Mouse (Mus musculus): ENCODE data around the gene Grin1. TPM values are rescaled to one million over a fixed set of nuclear protein-coding genes. Genes with fewer than 3 reads are reported as not detected.
A peak's percentile ranks its signal among the peaks of the same experiment; 100 is the strongest.

Gene Grin1
- polyA plus RNA-seq, 1 experiment from 2014 or later = 1.5 TPM

DNA sequence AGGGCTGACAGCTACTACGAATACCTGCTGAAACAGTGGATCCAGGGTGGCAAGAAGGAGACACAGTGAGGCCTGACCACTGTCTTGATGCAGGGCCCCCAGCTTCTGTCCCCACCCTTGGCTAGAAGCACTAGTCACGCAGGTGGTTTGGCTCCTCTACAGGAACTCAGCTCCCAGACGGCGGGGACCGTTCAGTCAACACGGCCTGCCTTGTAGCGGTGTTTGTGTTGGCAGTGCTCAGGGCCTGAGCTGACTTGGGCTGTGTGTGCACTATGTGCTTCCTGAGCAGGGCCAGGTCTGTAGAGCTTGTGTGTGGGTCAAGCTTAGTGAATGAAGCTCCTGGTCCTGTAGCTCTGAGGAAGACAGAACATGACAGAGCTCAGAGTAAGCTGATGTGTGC is 29.2 kb upstream of the Grin1 start:
- no peak overlapping the region for H3K4me3 ChIP-seq
- H3K4me1 ChIP-seq = no peaks in the 10 kb centered on the region
- H3K27ac ChIP-seq (replicated peaks) = no peak overlapping the region
- H3K9me3 ChIP-seq (replicated peaks) = no peaks in the 10 kb centered on the region
- DNase-seq (ENCODE audit: low spot score) = no peak
- H3K27me3 ChIP-seq (ENCODE audit: low read depth, poor library complexity, severe bottlenecking) = no peaks in the 10 kb centered on the region
- H3K36me3 ChIP-seq = peaks cover 100% of the 10 kb centered on the region
- 93% methylated on average over 7 of the region's 7 CpGs for WGBS

DNA sequence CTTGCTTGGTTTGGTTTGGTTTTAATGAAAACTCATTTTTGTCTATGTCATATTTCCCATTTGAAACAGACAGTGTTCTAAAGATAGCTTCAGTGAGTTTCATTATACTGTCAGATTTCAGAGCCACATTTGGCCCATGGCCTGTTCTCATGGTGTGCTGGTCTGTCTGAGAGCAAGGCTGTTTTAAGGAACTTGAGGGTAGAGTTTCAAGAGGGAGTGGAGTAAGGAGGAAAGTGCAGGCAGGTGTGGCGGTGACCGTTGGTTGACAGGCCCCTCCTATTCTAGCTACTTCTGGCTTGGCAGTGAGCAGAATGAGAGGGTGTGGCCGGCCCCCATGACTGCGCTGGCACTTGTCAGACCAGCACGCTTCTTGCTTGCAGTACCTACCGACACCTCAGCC is 19.3 kb upstream of the Grin1 start:
- H3K4me3 ChIP-seq = no peak overlapping the region
- H3K27ac ChIP-seq (replicated peaks) = no peak overlapping the region
- no peak for DNase-seq (ENCODE audit: low spot score)
- H3K27me3 ChIP-seq (ENCODE audit: low read depth, poor library complexity, severe bottlenecking) = no peaks in the 10 kb centered on the region
- peaks cover 13% of the 10 kb centered on the region for H3K4me1 ChIP-seq
- peaks cover 94% of the 10 kb centered on the region for H3K36me3 ChIP-seq
- H3K9me3 ChIP-seq (replicated peaks) = no peaks in the 10 kb centered on the region
- 94% methylated on average over 6 of the region's 6 CpGs for WGBS

- Histone ChIP-seq H3K27ac (replicated peaks) (no peak overlapping the region; the same call in 1 of the 2 replicates), H3K9me3 (replicated peaks) (no peaks in the 10 kb centered on the region), H3K36me3 (peaks cover 52% of the 10 kb centered on the region), H3K4me3 (peak overlapping the region; percentile 91), H3K27me3 (ENCODE audit: low read depth, poor library complexity, severe bottlenecking) (no peaks in the 10 kb centered on the region), H3K4me1 (peaks cover 26% of the 10 kb centered on the region)
- 93% methylated on average over 2 of the region's 2 CpGs for WGBS
- no peak for DNase-seq (ENCODE audit: low spot score)
Observed at GRCm38 (mm10) chr2:25333569-25333968, 14.6 kb upstream of the Grin1 start.

DNA sequence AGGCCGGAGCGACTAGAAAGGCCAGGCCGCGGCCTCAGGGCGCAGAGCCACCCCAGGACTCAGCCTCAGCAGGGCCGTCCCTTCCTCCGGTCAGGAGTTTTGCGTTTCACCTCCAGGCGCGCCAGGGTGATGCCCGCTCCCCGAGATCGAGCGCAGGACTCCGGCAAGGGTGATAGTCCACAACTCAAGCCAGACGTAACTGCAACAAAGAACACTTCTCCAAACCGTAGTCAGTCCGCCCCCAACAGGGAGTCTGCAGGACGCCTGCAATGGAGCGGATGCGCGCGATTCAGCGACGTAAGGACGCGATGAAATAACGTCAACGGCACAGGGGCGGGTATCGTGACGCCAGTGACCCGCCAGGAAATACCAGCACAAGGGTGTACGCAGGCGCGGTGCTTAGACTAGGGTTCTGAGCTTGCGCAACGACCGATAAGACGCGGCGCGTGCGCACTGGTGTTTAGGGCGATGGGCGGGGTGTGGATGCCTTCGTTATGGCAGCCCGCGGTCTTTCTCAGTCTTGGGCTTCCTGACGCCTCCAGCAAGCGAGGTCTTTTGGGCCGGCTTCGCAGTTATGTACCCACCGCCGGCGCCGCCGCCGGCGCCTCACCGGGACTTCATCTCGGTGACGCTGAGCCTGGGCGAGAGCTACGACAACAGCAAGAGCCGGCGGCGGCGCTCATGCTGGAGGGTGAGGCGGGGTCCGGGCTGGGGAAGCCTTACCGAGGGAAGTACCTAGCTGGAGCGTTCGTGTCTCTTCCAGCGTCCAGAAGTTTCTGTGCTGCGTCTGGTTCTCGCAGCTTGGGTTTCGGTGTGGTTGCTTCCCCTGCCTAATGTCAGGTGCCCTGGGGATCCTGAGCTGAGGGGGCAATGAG is 13.5 kb upstream of the Grin1 start, which contains the start of gene Man1b1:
Gene Man1b1 (plus strand): TSS at position 53 of the 875 bp plus-strand sequence.
- peak within 1 kb of the TSS; percentile 94 for H3K27ac ChIP-seq (replicated peaks)
- peaks cover 41% of the 10 kb centered on the region for H3K36me3 ChIP-seq
- H3K4me3 ChIP-seq = peak within 1 kb of the TSS; percentile 91
- DNase-seq (ENCODE audit: low spot score) = peak; percentile 99
- under 1% methylated on average over 78 of the region's 78 CpGs for WGBS
- H3K4me1 ChIP-seq = peaks cover 26% of the 10 kb centered on the region
- no peaks in the 10 kb centered on the region for H3K27me3 ChIP-seq (ENCODE audit: low read depth, poor library complexity, severe bottlenecking)
- no peaks in the 10 kb centered on the region for H3K9me3 ChIP-seq (replicated peaks)

DNA sequence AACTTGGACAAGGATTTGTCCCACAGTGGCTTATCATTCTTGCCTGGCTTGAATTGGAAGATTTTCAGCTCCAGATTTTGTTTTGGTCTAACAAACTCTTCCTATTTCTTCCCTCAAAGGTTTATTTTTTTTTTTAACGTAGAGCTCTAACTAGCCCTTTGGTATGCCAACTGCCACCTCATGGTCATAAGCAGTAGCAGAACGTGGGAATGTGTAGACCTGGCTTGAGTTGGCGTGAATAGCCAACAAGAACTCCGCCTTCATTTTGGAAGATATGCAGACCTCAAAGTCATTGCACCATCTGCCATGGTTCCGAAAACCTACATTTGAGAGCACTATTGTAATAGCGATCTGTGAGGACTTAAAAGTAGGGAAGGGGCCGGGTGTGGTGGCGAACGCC is 12.5 kb upstream of the Grin1 start:
- no peaks in the 10 kb centered on the region for H3K9me3 ChIP-seq (replicated peaks)
- peaks cover 26% of the 10 kb centered on the region for H3K4me1 ChIP-seq
- peaks cover 31% of the 10 kb centered on the region for H3K36me3 ChIP-seq
- H3K27me3 ChIP-seq (ENCODE audit: low read depth, poor library complexity, severe bottlenecking) = no peaks in the 10 kb centered on the region
- WGBS = 66% methylated on average over 9 of the region's 9 CpGs
- H3K4me3 ChIP-seq = peak overlapping the region; percentile 91
- DNase-seq (ENCODE audit: low spot score) = no peak
- peak overlapping the region; percentile 94; the same call in 1 of the 2 replicates for H3K27ac ChIP-seq (replicated peaks)

DNA sequence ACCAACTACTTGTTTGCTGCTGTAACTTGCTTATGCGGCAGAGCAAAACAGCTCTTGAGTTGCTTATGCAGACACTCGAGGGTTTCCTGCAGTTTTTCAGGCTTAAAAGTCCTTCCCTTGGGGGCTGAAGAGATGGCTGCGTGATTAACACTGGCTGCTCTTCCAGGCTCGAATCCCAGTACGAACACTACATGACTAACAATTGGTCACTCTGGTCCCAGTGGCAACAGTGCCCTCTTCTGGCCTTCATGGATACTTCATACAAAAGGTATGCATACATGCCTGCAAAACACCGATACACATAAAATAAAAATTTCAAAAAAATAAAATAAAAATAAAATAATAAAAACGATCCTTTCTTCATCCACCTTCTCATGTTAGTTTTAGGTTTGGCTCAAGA is 9.5 kb upstream of the Grin1 start:
- H3K4me1 ChIP-seq = peaks cover 14% of the 10 kb centered on the region
- H3K4me3 ChIP-seq = no peak overlapping the region
- no peak overlapping the region for H3K27ac ChIP-seq (replicated peaks)
- H3K9me3 ChIP-seq (replicated peaks) = no peaks in the 10 kb centered on the region
- DNase-seq (ENCODE audit: low spot score) = peak; percentile 36
- no peaks in the 10 kb centered on the region for H3K27me3 ChIP-seq (ENCODE audit: low read depth, poor library complexity, severe bottlenecking)
- peaks cover under 1% of the 10 kb centered on the region; the same call in 1 of the 2 replicates for H3K36me3 ChIP-seq
- WGBS = 40% methylated on average over 7 of the region's 7 CpGs

- 88% methylated on average over 2 of the region's 2 CpGs for WGBS
Observed at GRCm38 (mm10) chr2:25326036-25326435, 7.0 kb upstream of the Grin1 start.

GRCm38 (mm10) chr2:25320084-25320483 is 1.1 kb upstream of the Grin1 start:
- Histone ChIP-seq H3K36me3 (no peaks in the 10 kb centered on the region), H3K9me3 (replicated peaks) (no peaks in the 10 kb centered on the region), H3K4me1 (peaks cover 10% of the 10 kb centered on the region), H3K27me3 (ENCODE audit: low read depth, poor library complexity, severe bottlenecking) (peaks cover 70% of the 10 kb centered on the region), H3K4me3 (no peak overlapping the region), H3K27ac (replicated peaks) (no peak overlapping the region)
- WGBS = 45% methylated on average over 2 of the region's 2 CpGs
- no peak for DNase-seq (ENCODE audit: low spot score)

More at GRCm38 (mm10) chr2:25326036-25326435, 7.0 kb upstream of the Grin1 start:
- Histone ChIP-seq H3K27me3 (ENCODE audit: low read depth, poor library complexity, severe bottlenecking) (peaks cover 11% of the 10 kb centered on the region; the same call in 1 of the 2 replicates), H3K9me3 (replicated peaks) (no peaks in the 10 kb centered on the region), H3K27ac (replicated peaks) (no peak overlapping the region), H3K4me3 (no peak overlapping the region), H3K36me3 (no peaks in the 10 kb centered on the region), H3K4me1 (peaks cover under 1% of the 10 kb centered on the region)
- no peak for DNase-seq (ENCODE audit: low spot score)

- Histone ChIP-seq H3K27me3 (ENCODE audit: low read depth, poor library complexity, severe bottlenecking) (peaks cover 87% of the 10 kb centered on the region), H3K4me1 (peaks cover 10% of the 10 kb centered on the region), H3K36me3 (no peaks in the 10 kb centered on the region), H3K9me3 (replicated peaks) (no peaks in the 10 kb centered on the region), H3K4me3 (peak overlapping the region; percentile 53), H3K27ac (replicated peaks) (no peak overlapping the region)
- 7% methylated on average over 31 of the region's 31 CpGs for WGBS
- no peak for DNase-seq (ENCODE audit: low spot score)
Observed at GRCm38 (mm10) chr2:25318119-25318966, 644 bp downstream of the Grin1 start.

- no peak overlapping the region for H3K4me3 ChIP-seq
- H3K27me3 ChIP-seq (ENCODE audit: low read depth, poor library complexity, severe bottlenecking) = peaks cover 100% of the 10 kb centered on the region
- H3K36me3 ChIP-seq = no peaks in the 10 kb centered on the region
- DNase-seq (ENCODE audit: low spot score) = no peak
- H3K9me3 ChIP-seq (replicated peaks) = no peaks in the 10 kb centered on the region
- 6% methylated on average over 11 of the region's 11 CpGs for WGBS
- no peak overlapping the region for H3K27ac ChIP-seq (replicated peaks)
- peaks cover 6% of the 10 kb centered on the region; the same call in 1 of the 2 replicates for H3K4me1 ChIP-seq
Observed at GRCm38 (mm10) chr2:25311491-25311891, 7.5 kb downstream of the Grin1 start.

- no peak overlapping the region for H3K27ac ChIP-seq (replicated peaks)
- DNase-seq (ENCODE audit: low spot score) = no peak
- H3K27me3 ChIP-seq (ENCODE audit: low read depth, poor library complexity, severe bottlenecking) = peaks cover 100% of the 10 kb centered on the region
- no peaks in the 10 kb centered on the region for H3K9me3 ChIP-seq (replicated peaks)
- H3K4me3 ChIP-seq = no peak overlapping the region
- WGBS = 2% methylated on average over 22 of the region's 22 CpGs
- peaks cover 6% of the 10 kb centered on the region; the same call in 1 of the 2 replicates for H3K4me1 ChIP-seq
- H3K36me3 ChIP-seq = no peaks in the 10 kb centered on the region
Observed at GRCm38 (mm10) chr2:25310969-25311368, 8.0 kb downstream of the Grin1 start.

GRCm38 (mm10) chr2:25310180-25310579 is 8.8 kb downstream of the Grin1 start:
- no peak overlapping the region for H3K27ac ChIP-seq (replicated peaks)
- H3K27me3 ChIP-seq (ENCODE audit: low read depth, poor library complexity, severe bottlenecking) = peaks cover 100% of the 10 kb centered on the region
- H3K4me3 ChIP-seq = no peak overlapping the region
- H3K4me1 ChIP-seq = peaks cover 12% of the 10 kb centered on the region
- H3K36me3 ChIP-seq = no peaks in the 10 kb centered on the region
- H3K9me3 ChIP-seq (replicated peaks) = no peaks in the 10 kb centered on the region
- WGBS = 58% methylated on average over 10 of the region's 10 CpGs
- DNase-seq (ENCODE audit: low spot score) = no peak

Measured in midbrain, embryonic 10.5 days (tissue).